Mouse (Mus musculus) G1E (cell line): ENCODE data around the gene Map4k3.

Experiments used
- CTCF ChIP-seq: IDR thresholded peaks from 2 replicates; pipeline ENCODE4 v1.5.1; 2012; ENCODE audit warnings: low read depth, low read length, inconsistent platforms, mixed read lengths
- POLR2AphosphoS5 ChIP-seq: IDR thresholded peaks from 2 replicates; pipeline ENCODE4 v1.6.1; 2012; ENCODE audit warnings: low read depth, low read length, inconsistent platforms; ENCODE audit not compliant: insufficient replicate concordance
- TAL1 ChIP-seq: conservative IDR thresholded peaks from 2 replicates; pipeline ENCODE4 v1.6.1; 2012; ENCODE audit warnings: low read depth, low read length, inconsistent platforms, mixed read lengths

DNA sequence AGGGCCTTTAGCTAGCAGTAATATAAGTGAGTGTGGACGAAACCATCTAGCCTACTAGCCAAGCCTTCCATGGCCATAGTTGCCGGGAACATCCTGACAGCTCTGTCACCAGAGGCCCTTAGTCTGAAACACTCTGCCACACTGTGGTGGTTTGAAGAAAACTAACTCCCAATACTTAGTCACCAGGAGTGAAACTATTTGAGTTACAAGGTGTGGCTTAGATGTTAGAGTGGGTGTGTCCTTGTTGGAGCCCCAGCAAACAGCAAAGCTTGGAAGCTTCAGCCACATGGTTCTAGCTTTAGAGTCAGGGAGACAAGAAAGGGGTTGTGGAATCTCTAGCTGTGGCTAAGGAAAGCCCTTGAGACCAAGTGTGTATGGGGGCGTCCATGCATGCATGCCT, 97.3 kb downstream of the Map4k3 start:
- no peak for TF ChIP-seq TAL1
- TF ChIP-seq CTCF, result no peak
- TF ChIP-seq POLR2AphosphoS5, result no peak
